Mouse (Mus musculus) spleen, adult 18-20 months (tissue): ENCODE results near the gene Kctd17.
A peak's percentile ranks its signal among the peaks of the same experiment; 100 is the strongest.

Source experiments
- DNase-seq, 2 experiments: peaks; one replicate each; pipeline ENCODE4 v3.0.0; 2022; ENCODE audit warnings: mixed read lengths in 2 of 2

Kctd17 gene

GRCm38 (mm10) chr15:78416937-78417336, 11.4 kb upstream of the Kctd17 start:
- DNase-seq = no peak

DNA sequence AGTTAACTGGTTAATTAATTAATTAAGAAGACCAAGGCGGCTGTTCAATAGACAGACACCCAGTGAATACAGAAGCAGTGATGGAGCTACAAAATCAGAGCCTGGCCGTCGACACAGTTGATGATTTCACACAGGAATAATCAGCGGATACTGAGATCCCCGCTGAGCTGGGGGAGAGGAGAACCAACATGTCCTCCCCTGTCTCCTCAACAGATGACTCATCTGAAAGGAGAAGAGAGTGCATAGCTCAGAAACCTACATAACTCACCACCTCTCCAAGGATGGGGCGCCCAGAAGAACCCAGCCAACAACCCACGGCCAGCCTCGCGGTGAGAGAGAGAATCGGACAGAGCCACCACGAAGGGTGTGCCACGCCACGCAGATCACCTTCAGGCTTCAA, 8.0 kb upstream of the Kctd17 start:
- DNase-seq = no peak

- DNase-seq = peak; percentile 63 to 83
Measured at GRCm38 (mm10) chr15:78422046-78422956, 6.1 kb upstream of the Kctd17 start.

- no peak for DNase-seq
Measured at GRCm38 (mm10) chr15:78424507-78424906, 3.9 kb upstream of the Kctd17 start.

DNA sequence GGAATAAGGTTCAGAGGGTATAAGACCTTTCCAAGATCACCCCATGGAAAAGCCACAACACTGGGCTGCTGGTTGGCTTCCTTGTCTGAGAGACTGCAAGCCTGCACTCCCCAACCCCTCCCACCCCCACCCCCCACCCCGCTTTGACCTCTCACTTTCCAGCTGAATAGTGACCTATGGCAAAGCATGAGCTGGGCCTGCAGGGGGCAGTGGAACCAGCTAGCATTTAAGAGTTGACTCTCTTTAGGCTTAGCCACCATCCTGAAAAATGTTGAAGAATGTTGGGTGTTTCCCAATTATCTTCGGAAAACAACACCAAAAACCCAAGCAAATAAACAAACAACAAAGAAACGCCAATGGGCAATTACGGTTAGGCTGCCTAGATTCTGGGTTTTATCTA, 3.1 kb upstream of the Kctd17 start:
- DNase-seq = no peak

DNA sequence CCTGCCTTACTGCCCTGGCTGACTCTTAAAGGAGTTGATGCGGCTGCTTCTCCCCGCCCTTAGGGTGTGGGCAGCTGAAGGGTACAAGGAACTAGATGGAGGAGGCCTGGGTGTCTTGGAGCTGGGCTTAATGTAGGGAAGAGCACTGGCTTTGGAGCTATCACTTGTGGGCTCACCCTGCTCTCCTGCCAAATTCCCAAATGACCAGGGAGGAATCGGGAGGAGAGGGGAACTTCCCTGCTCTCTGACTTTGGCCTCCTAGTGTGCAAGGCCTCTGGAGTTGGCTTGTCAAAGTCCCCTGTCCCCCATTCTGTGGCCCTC, 735 bp downstream of the Kctd17 start:
- no peak for DNase-seq

GRCm38 (mm10) chr15:78429871-78430622, 1.7 kb downstream of the Kctd17 start:
- no peak for DNase-seq

DNA sequence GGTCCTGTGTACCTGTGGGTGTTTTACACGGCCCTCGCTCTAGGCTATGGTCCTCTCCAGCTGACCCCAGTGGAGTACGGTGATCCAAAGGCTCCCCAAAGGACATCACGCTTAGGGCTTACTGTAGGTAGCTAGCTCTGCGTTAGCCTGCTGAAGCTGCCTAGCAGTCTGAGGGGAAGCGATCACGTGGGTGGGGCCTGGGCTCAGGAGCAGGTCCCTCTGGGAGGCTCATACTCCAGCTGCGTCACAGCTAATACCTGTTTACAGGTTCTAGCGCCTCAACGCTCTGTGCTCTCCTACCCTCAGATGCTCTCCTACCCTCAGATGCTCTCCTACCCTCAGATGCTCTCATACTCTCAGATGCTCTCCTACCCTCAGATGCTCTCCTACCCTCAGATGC, 2.5 kb downstream of the Kctd17 start:
- no peak for DNase-seq

GRCm38 (mm10) chr15:78431541-78432121, 3.3 kb downstream of the Kctd17 start:
- no peak for DNase-seq

DNA sequence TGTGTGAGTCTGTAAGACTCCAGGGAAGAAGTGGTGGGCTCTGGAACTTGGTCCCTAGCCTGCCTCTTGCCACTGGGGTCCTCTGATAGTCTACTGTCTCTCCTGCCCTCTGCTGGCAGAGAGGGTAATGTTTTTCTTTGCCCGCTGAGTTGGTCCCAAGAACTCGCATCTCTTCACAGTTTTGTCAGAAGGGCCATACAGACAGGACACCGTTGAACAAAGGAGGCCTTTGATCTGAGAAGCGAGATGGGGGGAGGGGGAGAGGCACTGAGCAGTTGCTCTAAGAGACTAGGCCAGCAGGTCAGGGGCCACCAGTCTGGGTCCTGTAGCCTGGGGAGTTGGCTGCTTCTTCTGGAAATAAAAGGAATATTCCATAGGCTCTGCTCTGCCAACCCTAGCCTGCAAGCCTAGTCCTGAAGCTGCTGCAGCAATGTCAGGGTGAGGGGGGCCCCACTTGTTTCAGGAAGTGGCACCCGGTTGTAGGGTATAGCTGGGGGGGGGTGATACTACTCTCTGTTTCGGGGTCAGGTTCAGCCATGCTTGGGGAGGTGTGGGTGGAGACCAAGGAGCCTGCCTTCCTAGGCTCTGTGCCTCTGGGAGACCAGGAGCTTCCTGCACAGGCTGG, 6.6 kb downstream of the Kctd17 start:
- no peak for DNase-seq

DNA sequence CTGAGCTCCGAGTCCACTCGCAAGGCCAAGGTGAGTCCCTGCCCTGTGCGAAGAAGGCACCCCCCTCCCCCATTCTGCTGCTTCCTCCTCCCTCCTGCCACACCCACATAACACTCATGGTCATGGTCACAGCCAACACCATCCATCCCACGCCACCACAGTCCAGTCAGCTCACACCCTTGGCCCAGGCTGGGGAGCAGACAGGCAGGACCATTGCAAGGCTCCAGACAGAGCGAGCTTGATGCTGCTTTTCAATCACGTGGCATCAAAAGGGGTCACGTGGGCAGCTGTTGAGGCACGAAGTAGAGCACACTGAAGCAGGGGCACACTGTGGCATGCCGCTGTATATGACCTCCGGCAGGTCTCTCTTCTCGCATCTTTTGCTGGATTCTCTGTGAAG, 7.3 kb downstream of the Kctd17 start:
- no peak for DNase-seq

DNA sequence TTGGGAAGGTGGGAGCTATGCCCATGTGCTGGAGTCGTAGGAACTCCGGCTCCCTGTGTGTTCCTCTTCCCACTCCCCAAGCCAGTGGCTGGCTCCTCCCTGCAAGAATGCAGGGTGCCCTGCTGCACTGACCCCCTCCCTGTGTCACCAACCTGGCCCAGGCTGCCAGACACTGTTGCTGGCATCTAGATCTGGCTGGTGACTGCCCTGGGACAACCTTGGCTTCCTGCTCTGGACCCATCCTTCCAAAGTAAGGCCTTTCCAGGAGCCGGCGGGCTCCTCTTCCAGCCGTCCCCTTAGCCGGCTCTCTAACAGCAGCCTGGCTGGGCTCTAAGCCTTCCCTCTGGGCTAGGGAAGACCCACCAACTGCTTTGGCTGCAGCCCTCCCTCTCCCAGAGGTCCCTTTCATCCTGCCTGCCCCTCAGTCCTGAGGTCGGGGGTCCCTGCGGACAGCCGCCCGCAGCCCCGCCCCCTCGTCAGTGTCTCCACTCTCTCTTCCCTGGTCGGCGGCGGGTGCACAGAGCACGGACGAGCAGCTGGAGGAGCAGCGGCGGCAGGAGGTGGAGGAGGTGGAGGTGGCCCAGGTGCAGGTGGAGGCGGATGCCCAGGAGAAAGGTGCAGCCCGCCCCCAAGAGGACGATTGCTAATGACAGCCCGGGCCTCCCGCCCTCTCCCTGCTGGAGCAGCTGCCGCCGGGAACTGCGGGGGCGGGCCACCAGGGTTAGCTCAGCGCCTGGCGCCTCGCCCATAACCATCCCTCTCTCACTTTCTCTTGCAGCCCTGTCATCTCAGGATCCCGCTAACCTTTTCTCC, 8.2 kb downstream of the Kctd17 start:
- DNase-seq = peak; percentile 31 to 38

DNA sequence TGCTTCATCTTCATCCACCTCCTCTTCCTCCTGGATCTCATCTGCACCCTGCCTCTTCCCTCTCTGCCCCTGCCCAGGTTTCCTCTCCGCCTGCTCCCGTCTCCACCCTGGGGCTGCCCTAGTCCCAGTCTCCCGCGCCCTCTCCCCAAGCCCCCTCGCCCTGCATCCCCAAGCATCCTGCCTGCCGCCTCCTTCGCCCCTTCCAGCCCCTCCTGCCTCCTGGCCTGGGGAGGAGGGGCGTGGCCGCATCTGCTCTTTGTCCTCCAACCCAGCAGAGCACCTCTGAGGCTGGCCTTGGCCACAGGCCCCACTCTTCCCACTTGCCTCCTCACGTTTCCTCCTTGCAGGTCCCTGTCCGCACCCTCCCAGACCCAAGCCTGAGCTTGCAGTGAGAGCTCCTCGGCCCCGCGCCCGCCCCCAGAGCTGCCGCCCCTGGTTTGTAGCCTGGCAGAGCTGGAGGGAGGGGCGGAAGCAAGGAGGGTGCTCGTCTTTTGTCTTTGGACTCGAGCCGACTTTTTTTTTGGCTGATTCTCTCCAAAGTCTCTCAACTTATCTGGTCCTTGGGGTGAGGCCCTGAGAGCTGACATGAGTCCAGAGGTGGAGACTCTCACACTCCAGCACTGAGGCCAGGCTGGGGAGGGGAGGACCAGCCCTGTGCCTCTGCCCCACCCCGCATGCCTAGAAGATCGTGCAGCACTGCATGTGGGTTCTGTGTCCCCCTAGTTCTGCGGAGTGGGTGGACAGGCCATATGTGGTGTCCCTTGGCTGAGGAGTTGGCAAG, 9.1 kb downstream of the Kctd17 start:
- DNase-seq = no peak

DNA sequence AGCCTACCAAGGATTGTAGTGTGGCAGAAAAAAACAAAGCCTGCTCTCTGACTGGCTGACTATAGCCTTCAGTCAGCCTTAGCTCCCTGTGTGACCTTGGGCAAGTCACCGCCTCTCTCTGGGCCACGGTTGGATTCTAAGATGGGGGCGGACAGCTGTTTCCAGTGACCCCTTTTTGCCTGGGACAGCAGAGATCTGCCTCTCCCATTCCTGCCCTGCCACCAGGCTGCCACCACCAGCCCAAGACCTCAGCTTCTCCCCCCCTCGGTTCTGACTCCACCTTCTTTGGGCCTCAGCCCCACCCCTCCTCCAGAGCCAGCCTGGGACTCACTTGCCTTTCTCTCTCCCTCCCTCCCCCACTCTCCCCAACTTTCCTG, 9.6 kb downstream of the Kctd17 start:
- DNase-seq = no peak

GRCm38 (mm10) chr15:78438505-78438904, 10.1 kb downstream of the Kctd17 start:
- no peak for DNase-seq

DNA sequence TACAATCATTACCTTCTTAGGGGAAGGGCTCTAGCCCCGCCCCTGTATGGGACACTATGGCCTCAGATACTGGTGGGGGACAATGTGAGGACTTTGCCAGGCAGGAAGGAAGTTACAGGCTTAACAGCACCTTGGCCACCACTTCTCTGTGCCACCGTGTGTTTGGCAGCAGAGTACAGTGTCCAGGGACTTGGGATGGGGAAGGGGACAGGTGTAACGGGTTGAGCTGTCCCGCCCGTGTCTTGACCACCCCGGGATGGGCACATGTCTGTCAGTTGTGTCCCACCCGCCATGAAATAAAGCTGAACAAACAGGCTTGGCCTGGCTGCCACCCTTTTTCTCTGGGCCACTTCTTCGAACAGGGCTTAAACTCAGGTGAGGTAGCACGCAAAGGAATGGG, 10.6 kb downstream of the Kctd17 start:
- no peak for DNase-seq

- DNase-seq = no peak
Measured at GRCm38 (mm10) chr15:78442231-78442630, 13.9 kb downstream of the Kctd17 start.

- DNase-seq = no peak
Measured at GRCm38 (mm10) chr15:78443857-78444256, 15.5 kb downstream of the Kctd17 start.

- DNase-seq = no peak
Measured at GRCm38 (mm10) chr15:78447121-78447520, 18.8 kb downstream of the Kctd17 start.

GRCm38 (mm10) chr15:78447746-78448535, 19.6 kb downstream of the Kctd17 start:
- DNase-seq = peak; percentile 73 to 95

DNA sequence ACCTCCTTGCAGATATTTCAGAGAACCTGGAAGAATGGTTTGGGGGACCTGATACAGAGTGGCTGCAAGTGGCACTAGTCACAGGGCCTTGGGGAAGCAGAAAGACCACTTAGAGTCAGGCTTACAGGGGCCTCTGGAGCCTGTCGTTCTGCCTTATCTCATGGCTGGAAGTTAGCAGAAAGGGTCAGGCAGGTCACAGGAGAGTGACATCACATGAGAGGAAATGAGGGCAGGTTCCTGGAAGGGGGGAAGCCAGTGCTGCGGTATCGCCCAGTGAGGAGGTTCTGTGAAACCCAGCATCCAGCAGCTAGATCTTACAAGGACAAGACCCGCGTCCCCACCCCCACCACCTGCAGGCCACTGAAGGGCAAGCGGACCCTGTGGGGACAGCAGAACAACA, 20.8 kb downstream of the Kctd17 start:
- DNase-seq = no peak
